Mouse (Mus musculus) heart, postnatal 4 days (tissue): ENCODE results near the gene Fgfbp3. TPM values are rescaled to one million over a fixed set of nuclear protein-coding genes. Genes with fewer than 3 reads are reported as not detected.
"Not testable (repeated sequence)": the region's sequence is repeated elsewhere in the genome, so short reads cannot be mapped to it uniquely, and the experiment has no call there.

ENCODE experiments used
- DNase-seq: peaks from one replicate; pipeline ENCODE4 v3.0.0; 2021
- total RNA-seq, 2 experiments: library from RNA; stranded (reverse); gene quantifications; 2 replicates each; pipeline ENCODE4 v1.2.3; 2021

Fgfbp3 gene
- total RNA-seq, 2 experiments from 2014 or later = 2.8 to 3.3 TPM

DNA sequence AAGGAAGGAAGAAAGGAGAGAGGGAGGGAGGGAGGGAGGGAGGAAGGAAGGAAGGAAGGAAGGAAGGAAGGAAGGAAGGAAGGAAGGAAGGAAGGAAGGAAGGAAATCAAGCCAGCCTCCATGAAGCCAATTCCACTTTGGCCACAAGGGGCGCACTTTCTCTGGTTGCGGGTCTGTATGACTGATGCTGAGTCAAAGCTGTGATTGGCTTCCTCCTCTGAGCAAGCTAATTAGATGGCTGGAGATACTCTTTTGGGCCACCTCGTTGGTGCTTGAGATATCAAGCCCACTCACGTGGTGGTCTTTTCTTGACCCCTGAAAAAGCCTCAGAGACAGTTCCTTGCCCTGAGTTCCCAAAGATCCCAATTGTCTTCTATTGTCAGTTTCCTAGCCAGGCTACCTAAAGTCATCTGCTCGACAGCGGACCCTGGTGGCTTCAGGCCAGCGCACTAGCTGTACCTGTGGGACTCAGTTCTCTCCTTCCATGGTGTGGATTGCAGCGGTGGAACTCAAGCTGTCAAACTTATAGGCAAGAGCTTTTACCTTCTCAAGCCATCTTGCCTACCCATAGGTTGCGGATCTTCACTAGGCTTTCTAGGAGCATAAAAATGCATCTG, 9.6 kb downstream of the Fgfbp3 start:
- peak; percentile 80 for DNase-seq

DNA sequence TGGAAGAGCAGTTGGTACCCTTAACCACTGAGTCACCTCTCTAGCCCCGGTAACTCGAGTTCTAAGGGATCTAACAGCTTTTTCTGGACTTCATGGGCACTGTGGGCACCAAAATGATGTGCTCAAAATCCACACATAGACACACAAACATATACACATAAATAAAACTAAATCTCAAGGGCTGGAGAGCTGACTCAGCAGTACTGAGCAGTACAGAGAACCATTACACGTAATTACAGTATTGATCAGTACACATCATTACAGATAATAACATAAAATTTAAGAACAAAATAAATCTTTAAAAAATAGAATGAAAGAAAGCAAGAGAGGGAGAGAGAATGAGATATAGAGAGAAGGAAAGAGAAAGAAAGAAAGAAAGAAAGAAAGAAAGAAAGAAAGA, 10.3 kb downstream of the Fgfbp3 start:
- DNase-seq = no peak

DNA sequence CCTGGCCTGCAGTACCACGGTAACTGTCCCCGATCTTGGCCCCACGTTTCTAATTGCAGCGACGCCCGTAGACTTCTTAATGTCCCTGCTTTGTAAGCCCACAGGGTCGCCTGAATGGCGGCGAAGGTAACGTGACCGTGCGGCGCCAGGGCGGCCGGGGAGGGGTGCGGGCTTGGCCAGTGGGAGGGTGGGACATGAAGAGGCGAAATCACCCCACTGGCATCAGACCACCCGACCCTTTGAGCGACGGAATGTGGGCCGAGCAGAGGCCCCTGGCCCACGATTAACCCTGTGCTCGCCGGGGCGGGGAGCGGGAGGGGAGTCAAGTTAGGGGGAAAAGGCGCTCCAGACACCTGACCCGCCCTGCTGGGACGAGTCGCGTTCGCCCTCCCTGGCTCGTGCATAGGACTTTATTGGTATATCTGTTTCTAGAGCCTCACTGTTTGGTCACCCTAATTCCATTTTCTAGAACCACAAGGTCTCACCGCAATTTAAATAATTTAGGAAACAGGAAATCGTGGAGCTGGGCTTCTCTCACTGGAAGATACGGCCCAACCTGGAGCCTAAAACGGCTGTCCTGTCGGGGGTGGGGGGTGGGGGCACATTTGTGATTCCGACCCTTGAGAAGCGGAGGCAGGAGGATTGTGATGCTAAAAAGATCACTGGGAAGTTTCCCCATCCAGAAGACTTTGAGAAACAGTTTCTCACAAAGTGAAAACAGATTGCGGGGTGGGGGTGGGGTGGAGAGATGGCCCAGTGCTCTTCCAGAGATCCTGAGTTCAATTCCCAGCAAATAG, 15.0 kb downstream of the Fgfbp3 start:
- peak; percentile 69 for DNase-seq

DNA sequence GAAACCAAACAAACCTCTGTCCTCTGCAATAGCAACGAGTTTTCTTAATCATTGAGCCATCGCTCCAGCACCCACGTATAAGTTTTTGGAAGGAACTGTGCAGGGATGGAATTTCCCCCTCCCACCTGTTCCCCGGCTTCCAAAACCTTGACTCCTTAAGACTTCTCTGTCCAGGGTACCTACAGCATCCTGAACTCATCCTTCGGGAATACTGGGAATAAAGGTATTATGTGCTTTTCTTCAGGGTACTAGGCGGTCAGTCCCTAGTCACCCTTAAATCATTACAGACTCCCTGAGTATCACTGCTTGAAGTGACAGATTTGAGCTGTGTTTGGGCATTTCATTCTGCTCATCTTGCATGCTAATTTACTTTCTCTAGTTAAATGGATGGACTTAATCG, 16.0 kb downstream of the Fgfbp3 start:
- DNase-seq = no peak

DNA sequence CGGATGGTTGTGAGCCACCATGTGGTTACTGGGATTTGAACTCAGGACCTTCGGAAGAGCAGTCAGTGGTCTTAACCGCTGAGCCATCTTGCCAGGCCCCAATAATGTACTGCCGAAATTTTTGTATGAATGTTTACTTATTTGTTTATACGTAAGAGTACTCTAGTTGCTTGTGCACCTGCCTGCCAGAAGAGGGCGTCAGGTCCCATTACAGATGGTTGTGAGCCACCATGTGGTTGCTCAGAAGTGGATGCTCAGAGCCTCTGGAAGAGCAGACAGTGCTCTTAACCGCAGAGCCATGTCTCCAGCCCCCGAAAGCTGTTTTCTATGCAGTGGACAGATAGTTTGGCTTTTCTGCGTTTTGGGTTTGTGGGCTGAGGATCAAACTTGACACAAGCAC, 21.6 kb downstream of the Fgfbp3 start:
- DNase-seq = peak; percentile 32

DNA sequence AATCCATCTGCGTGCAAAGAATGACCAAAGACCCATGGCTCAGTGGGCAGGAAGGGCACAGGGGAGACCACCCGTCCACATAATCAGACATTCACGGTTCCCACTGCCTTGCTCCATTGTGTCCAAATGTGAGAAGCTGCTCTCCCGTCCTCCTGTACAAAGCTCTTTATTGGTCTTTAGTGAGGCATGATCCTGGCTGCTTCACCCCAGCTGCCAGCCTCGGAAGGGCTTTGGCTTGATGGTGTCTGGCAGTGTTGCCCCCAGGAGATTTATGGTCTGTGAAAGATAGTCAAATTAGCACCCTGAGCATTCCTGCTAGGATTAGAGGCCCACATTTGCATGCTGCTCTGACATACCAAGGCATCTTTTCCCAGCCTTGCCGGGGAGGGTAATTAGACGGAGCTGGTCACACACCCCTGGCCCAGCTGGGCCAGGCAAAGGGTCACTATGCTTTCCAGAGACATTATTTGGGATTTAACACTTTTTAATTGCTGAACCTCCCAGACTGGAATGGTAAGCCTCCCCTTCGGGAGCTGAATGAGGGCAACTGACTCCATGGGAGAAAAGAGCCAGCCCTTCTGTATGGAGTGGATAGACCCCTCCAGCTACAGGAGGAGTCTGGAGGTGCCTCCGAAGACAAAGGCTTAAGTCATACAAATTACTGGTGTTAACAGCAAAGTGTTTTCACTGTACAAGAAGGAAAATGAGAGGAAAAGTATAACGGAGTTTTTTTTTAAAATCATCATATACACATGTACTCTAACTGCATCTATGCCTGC, 22.4 kb downstream of the Fgfbp3 start:
- no peak for DNase-seq

DNA sequence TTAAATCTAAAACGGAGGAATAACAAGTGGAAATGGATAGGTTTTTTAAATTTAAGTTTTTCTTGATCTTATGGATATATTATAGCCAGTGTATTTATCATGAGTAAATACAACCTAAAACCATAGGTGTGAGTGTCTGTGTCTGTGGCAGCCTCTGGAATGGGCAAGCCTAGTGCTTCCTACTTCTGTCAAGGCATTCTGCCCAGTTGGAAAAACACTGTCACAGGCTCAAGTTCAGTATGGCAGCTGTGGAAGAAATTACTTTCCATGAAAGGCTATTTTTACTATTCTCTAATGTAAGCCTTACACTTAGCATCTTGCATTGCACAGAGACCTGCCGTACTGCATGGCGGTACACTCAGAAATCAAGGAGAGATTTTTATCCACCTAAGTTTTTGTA, 27.7 kb downstream of the Fgfbp3 start:
- no peak for DNase-seq

DNA sequence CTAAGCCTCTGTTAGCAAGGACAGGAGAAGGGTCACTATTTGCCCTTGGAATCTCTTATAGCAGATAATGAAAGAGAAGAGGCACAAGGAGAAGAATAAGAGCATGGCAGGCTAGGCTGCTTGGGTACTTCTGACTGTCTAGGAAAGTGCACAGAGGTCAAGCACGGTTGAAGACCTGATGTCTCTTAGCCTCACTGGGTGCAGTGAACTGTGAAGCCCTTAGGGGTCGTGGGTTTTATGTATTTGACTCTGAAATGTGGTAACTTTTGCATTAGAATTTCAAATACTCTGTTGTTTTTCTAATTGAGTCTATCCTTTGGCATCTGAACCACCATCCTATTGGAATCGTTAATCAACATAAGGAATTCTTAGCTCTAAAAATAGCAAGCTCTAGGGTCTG, 31.7 kb downstream of the Fgfbp3 start:
- DNase-seq = no peak

DNA sequence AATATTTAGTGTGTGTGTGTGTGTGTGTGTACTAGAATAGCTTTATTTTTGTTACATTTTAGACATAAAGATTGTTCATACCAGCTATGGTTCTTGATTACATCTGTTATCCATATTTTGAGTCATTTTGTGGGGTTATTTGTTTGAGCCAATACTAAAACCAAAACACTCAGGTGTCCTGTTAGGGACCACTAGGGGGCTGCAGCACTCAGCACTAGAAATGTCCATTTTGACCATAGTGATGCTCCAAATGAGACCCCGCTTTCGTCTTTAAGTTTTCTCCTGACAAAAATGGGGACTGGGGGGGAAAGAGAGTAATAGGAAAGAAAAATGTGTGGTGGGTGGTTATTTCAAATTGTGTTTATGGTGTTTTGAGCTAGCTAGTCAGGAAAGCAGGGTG, 33.1 kb downstream of the Fgfbp3 start:
- no peak for DNase-seq

DNA sequence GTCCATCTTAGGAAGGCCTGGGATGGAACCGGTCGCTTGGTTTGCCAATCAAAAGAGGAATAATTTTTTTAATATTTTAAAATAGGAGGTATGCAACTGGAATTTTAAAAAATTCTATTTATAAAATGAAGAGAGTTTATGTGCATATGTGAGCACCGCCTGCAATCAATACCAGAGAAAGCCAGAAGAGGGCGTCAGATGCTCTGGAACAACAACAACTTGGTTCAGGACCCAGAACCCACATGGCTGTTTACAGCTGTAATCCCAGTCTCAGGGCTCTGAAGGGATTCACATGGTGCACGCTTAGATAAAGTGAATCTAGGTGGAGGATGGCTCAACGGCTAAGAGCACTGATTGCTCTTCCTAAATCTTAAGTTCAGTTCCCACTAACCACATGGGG, 36.3 kb downstream of the Fgfbp3 start:
- DNase-seq = peak; percentile 45

DNA sequence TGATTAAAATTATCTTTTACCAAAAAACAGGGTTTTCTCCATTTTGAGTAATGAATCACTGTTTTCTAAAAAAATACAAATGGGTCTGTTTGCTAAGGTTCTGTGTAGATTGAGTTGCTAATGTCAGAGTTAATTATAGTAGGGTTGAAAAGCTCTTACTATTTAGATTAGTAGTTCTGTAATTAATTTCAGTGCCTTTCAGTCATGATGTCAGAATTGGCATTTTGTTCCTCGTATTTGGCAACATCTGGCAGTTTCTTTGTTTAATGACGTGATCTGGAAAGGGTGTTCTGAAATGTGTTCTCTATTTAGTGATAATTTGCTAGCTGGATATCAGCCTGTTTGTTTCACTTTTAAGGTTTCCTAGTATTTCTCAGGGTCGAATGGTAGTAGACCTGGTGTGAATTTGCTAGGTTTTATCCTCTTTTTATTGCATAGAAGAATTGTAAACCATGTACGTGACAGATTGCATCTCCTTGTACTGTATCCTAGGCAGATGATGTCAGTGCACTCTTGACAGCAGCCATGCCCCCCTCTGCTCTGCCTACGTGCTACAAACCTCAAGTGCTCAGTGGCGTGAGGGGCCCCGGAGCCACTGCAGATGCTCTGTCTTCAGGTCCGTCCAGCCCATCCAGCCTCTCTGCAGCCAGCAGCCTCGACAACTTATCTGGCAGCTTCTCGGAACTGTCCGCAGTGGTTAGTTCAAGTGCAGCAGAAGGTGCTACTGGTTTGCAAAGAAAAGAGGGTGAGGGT, 40.5 kb downstream of the Fgfbp3 start:
- no peak for DNase-seq

DNA sequence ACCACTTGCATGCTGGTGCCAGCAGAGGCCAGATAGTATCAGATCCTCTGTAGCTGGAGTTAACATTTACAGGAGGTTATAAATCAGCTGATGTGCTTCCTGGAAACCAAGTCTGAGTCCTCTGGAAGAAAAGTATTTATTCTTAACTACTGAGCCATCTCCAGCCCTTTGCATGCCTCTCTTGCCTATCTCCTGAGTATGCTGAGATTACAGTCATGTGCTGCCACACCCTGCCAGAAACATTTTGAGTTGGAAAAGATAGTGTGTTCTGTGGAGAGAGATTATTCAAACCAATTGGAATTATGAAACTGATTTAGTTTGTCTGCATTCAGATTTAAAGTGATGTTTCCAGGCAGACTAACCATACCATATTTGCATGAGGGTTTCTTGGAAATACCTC, 42.1 kb downstream of the Fgfbp3 start:
- DNase-seq = no peak

DNA sequence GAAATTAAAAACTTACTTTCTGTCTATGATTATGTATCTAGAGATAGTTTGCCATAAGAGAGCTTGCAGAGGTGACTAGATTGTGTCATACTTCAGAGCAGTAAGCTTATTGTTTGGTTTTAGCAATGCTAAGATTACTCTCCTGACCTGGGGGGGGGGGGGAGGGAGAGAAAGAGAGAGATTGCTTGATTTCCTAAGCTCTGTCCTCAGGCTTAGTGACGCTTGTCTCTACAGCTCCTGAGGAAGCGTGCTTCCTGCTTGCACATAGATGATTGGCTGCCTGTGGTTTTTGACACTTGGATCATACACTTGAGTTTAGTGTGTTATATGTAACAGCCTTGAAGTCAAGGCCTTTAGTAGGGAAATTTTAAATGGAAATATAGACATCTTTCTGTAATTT, 44.8 kb downstream of the Fgfbp3 start:
- DNase-seq = no peak

DNA sequence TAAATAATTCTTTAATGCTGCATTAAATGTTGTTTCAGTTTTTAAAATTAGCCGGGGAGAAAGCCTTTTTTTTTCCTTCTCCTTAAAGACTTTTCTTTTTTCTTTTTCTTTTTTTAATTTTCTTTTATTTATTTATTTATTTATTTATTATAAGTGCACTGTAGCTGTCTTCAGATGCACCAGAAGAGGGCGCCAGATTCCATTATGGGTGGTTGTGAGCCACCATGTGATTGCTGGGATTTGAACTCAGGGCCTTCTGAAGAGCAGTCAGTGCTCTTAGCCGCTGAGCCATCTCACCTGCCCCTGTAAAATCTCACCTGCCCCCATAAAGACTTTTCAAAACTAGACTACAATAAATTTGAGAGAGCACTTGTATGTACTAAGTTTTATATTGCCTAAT, 50.7 kb downstream of the Fgfbp3 start:
- DNase-seq = not testable (repeated sequence)

Other genes with a start within 250 kb of the Fgfbp3 start
- 100 to 1,000 TPM in 1 of 2 experiments, 10 to 100 TPM in 1; 80.2 to 102 TPM for gene Ppp1r3c, start 183.0 kb downstream of the Fgfbp3 start, total RNA-seq
- gene Tnks2, start 85.4 kb downstream of the Fgfbp3 start, total RNA-seq = 100 to 1,000 TPM; 109 to 113 TPM
- gene Btaf1, start 6.5 kb upstream of the Fgfbp3 start, total RNA-seq = 10 to 100 TPM; 16.3 TPM